Mouse (Mus musculus): ENCODE measurements around the gene Tigit. TPM values are rescaled to one million over a fixed set of nuclear protein-coding genes. Genes with fewer than 3 reads are reported as not detected.

Tigit gene
- total RNA-seq, 1 experiment, result 0.40 TPM

DNA sequence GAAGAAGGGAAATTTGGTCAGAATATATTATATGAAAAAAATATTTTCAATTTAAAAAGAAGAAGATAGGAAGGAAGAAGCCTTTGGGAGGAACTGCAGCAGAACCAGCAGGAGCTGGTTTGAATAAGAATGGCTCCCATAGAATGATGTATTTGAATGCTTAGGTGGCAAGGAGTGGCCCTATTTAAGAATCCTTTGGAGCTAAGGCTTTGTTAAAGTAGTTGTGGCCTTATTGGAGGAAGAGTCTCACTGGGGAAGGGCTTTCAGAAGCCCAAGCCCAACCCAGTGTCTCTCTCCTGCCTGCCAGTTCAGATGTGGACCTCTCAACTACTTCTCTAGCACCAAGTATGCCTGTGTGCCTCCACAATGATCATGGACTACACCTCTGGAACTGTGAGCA, 56.9 kb downstream of the Tigit start:
- in situ Hi-C loops (cut with MboI; ENCODE audit: low sequenced_read_pairs in 2 of 2, unreplicated experiment in 2 of 2), result no loop called here
- H3K36me3 ChIP-seq (ENCODE audit: control insufficient read depth, insufficient read depth, low read length, poor library complexity, severe bottlenecking), result no peaks in the 10 kb centered on the region
- no peak overlapping the region for H3K27ac ChIP-seq (ENCODE audit: insufficient read depth, low read depth, low read length, poor library complexity, severe bottlenecking)
- H3K4me3 ChIP-seq (ENCODE audit: insufficient read depth in 1 of 2, low read depth in 1 of 2, low read length in 2 of 2, poor library complexity in 1 of 2, severe bottlenecking in 1 of 2), result no peak overlapping the region
- H3K9ac ChIP-seq (ENCODE audit: insufficient read depth, low read depth, low read length, poor library complexity, severe bottlenecking), result no peak overlapping the region
- no peaks in the 10 kb centered on the region for H3K9me3 ChIP-seq (ENCODE audit: control insufficient read depth, insufficient read depth, low read depth, low read length)
- DNase-seq (ENCODE audit: low read depth, low spot score), result no peak
- peaks cover 5 to 8% of the 10 kb centered on the region in 2 experiments; a peak in 3 of 4 replicates for H3K4me1 ChIP-seq (ENCODE audit: control insufficient read depth in 2 of 2, insufficient read depth in 2 of 2, low read length in 2 of 2, poor library complexity in 1 of 2)
- TF ChIP-seq ZNF384 (IDR thresholded peaks at IDR 0.05; ENCODE audit: low read depth, low read length) (no peak), ZC3H11A (IDR thresholded peaks at IDR 0.05; ENCODE audit: borderline replicate concordance, low read depth, low read length) (no peak), HCFC1 (IDR thresholded peaks at IDR 0.05; ENCODE audit: borderline replicate concordance, insufficient read depth, low read length) (no peak), MAFK (IDR thresholded peaks at IDR 0.05; ENCODE audit: insufficient read depth, low read depth, low read length) (no peak)

- TF ChIP-seq ZNF384 (IDR thresholded peaks at IDR 0.05; ENCODE audit: low read depth, low read length) (no peak), MAFK (IDR thresholded peaks at IDR 0.05; ENCODE audit: insufficient read depth, low read depth, low read length) (no peak), CHD2 (IDR thresholded peaks at IDR 0.05; ENCODE audit: low read depth, low read length) (no peak), ZC3H11A (IDR thresholded peaks at IDR 0.05; ENCODE audit: borderline replicate concordance, low read depth, low read length) (no peak), HCFC1 (IDR thresholded peaks at IDR 0.05; ENCODE audit: borderline replicate concordance, insufficient read depth, low read length) (no peak)
- H3K27ac ChIP-seq (ENCODE audit: insufficient read depth, low read depth, low read length, poor library complexity, severe bottlenecking), result no peak overlapping the region
- no peak overlapping the region for H3K4me3 ChIP-seq (ENCODE audit: insufficient read depth in 1 of 2, low read depth in 1 of 2, low read length in 2 of 2, poor library complexity in 1 of 2, severe bottlenecking in 1 of 2)
- no peaks in the 10 kb centered on the region for H3K9me3 ChIP-seq (ENCODE audit: control insufficient read depth, insufficient read depth, low read depth, low read length)
- DNase-seq (ENCODE audit: low read depth, low spot score), result no peak
- no peak overlapping the region for H3K9ac ChIP-seq (ENCODE audit: insufficient read depth, low read depth, low read length, poor library complexity, severe bottlenecking)
- no peaks in the 10 kb centered on the region for H3K36me3 ChIP-seq (ENCODE audit: control insufficient read depth, insufficient read depth, low read length, poor library complexity, severe bottlenecking)
- in situ Hi-C loops (cut with MboI; ENCODE audit: low sequenced_read_pairs in 2 of 2, unreplicated experiment in 2 of 2), result no loop called here
- peaks cover 4 to 8% of the 10 kb centered on the region in 2 experiments; a peak in 3 of 4 replicates for H3K4me1 ChIP-seq (ENCODE audit: control insufficient read depth in 2 of 2, insufficient read depth in 2 of 2, low read length in 2 of 2, poor library complexity in 1 of 2)
Observed at GRCm38 (mm10) chr16:43604399-43605013, 59.4 kb downstream of the Tigit start.

GRCm38 (mm10) chr16:43603591-43604141, 60.3 kb downstream of the Tigit start:
- Histone ChIP-seq H3K4me1 (ENCODE audit: control insufficient read depth in 2 of 2, insufficient read depth in 2 of 2, low read length in 2 of 2, poor library complexity in 1 of 2) (peaks cover 3 to 8% of the 10 kb centered on the region in 2 experiments; a peak in 2 of 4 replicates), H3K27ac (ENCODE audit: insufficient read depth, low read depth, low read length, poor library complexity, severe bottlenecking) (no peak overlapping the region), H3K9me3 (ENCODE audit: control insufficient read depth, insufficient read depth, low read depth, low read length) (no peaks in the 10 kb centered on the region), H3K4me3 (ENCODE audit: insufficient read depth in 1 of 2, low read depth in 1 of 2, low read length in 2 of 2, poor library complexity in 1 of 2, severe bottlenecking in 1 of 2) (no peak overlapping the region), H3K36me3 (ENCODE audit: control insufficient read depth, insufficient read depth, low read length, poor library complexity, severe bottlenecking) (no peaks in the 10 kb centered on the region), H3K9ac (ENCODE audit: insufficient read depth, low read depth, low read length, poor library complexity, severe bottlenecking) (no peak overlapping the region)
- in situ Hi-C loops (cut with MboI; ENCODE audit: low sequenced_read_pairs in 2 of 2, unreplicated experiment in 2 of 2), result no loop called here
- TF ChIP-seq CHD2 (IDR thresholded peaks at IDR 0.05; ENCODE audit: low read depth, low read length) (0 out of 2 replicates have a peak, but pooled peaks have one; percentile 61), MAFK (IDR thresholded peaks at IDR 0.05; ENCODE audit: insufficient read depth, low read depth, low read length) (no peak)
- DNase-seq (ENCODE audit: low read depth, low spot score), result peak; percentile 67

GRCm38 (mm10) chr16:43602573-43602972, 61.4 kb downstream of the Tigit start:
- Histone ChIP-seq H3K9me3 (ENCODE audit: control insufficient read depth, insufficient read depth, low read depth, low read length) (no peaks in the 10 kb centered on the region), H3K36me3 (ENCODE audit: control insufficient read depth, insufficient read depth, low read length, poor library complexity, severe bottlenecking) (no peaks in the 10 kb centered on the region), H3K4me3 (ENCODE audit: insufficient read depth in 1 of 2, low read depth in 1 of 2, low read length in 2 of 2, poor library complexity in 1 of 2, severe bottlenecking in 1 of 2) (no peak overlapping the region), H3K9ac (ENCODE audit: insufficient read depth, low read depth, low read length, poor library complexity, severe bottlenecking) (no peak overlapping the region), H3K4me1 (ENCODE audit: control insufficient read depth in 2 of 2, insufficient read depth in 2 of 2, low read length in 2 of 2, poor library complexity in 1 of 2) (peaks cover 3 to 8% of the 10 kb centered on the region in 2 experiments; a peak in 2 of 4 replicates), H3K27ac (ENCODE audit: insufficient read depth, low read depth, low read length, poor library complexity, severe bottlenecking) (no peak overlapping the region)
- no peak for DNase-seq (ENCODE audit: low read depth, low spot score)
- in situ Hi-C loops (cut with MboI; ENCODE audit: low sequenced_read_pairs in 2 of 2, unreplicated experiment in 2 of 2), result no loop called here
- no peak for TF ChIP-seq CHD2 (IDR thresholded peaks at IDR 0.05; ENCODE audit: low read depth, low read length)
- TF ChIP-seq ZNF384 (IDR thresholded peaks at IDR 0.05; ENCODE audit: low read depth, low read length), result no peak
- no peak for TF ChIP-seq MAFK (IDR thresholded peaks at IDR 0.05; ENCODE audit: insufficient read depth, low read depth, low read length)
- no peak for TF ChIP-seq ZC3H11A (IDR thresholded peaks at IDR 0.05; ENCODE audit: borderline replicate concordance, low read depth, low read length)
- TF ChIP-seq HCFC1 (IDR thresholded peaks at IDR 0.05; ENCODE audit: borderline replicate concordance, insufficient read depth, low read length), result no peak
